Mouse (Mus musculus) frontal cortex, adult (tissue): ENCODE data around the gene Ttc21b.

Source experiments
- ATAC-seq: cut with Nextera tagmentation; 2 replicates; pipeline ENCODE4 v1.9.2; 2017; ENCODE audit warnings: mild to moderate bottlenecking, moderate library complexity, mixed read lengths; ENCODE audit not compliant: low TSS enrichment

Ttc21b gene

DNA sequence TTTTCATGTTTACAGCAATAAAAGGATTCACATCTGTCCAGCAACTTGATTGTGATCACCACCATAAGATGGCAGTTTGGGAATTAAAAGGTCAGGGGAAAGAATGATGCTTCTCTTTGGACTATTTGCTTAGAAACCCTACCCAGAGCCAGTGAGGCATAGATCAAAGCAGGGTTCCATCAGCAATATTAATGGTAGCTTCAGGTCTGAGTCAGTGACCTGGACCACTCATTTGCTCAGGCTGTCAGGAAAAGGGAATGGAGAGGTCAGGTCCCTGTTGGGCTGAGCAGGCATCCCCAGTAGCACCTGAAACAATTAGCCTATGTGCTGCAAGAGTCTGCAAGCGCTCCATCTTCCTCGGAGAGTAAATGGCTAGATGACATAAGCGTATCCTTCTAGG is 84.8 kb downstream of the Ttc21b start:
- no peak for ATAC-seq

DNA sequence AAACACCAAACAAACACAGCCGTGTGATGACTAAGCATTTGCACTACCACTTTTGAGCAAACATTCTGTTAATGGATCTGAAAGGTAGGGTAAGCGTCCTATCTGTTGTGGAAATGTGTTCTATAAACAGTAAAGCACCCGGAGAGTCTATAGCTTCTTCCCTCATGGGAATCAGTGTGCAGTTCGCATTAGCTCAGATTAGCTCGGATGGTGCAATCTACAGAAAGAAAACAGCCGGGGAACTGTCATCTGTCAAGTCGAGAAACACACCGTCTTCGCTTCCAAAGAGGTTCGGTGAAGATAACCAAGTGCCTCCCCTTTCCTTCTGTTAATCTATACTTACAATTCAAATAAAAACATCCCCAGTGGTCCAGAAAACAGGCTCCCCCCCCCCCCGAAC is 85.7 kb downstream of the Ttc21b start:
- ATAC-seq: no peak

DNA sequence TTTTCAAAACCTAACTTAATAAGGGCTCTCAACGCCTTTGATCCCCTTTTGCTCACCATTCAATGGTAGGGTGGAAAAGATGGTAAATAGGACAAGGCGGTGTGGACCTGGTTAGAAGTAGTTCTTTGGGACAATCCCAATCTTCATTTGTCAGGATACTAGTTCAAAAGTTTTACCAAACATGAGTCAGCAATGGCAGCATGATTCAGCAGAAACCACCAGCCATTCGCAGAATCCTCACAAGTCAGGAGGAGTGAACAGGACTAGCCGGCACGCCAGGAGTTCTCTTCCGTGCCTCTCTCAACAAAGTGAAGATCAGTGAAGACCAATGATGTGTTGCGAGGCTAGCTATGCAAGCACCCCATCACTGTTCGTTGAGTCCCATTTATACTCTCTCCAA is 91.4 kb downstream of the Ttc21b start:
- ATAC-seq: no peak

DNA sequence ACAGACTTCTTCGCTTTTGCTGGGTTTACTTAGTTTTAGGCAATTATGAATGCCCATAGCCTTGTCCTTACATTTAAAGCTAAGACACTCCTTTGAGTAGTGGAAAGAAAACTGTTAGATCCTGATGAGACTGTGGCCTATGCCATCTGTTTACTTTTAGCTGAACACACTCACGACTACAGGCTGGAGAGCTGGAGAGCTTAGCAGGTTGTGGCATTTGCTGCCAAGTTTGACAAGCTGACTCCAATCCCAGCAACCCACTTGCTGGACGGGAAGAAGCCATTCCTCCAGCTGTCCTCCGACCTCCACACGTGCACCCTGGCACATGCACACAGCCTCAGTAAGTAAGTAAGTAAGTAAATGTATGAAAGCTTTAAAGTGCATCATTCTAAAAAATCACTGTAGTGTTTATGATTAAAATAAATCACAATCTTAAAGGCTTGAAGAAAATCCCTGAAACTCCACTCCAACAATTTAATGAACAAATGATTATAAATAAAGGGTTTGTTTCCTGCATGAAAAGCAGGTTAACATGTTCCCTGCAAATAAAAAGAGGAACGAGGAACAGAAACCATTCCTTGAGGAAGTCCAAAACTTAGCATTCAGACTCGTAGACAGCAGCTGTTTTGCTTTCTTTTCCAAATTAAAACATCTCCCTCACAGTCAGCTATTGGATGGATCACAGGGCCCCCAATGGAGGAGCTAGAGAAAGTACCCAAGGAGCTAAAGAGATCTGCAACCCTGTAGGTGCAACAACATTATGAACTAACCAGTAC is 98.1 kb downstream of the Ttc21b start:
- ATAC-seq: 0 out of 2 replicates have a peak, but pooled peaks have one; percentile 47

DNA sequence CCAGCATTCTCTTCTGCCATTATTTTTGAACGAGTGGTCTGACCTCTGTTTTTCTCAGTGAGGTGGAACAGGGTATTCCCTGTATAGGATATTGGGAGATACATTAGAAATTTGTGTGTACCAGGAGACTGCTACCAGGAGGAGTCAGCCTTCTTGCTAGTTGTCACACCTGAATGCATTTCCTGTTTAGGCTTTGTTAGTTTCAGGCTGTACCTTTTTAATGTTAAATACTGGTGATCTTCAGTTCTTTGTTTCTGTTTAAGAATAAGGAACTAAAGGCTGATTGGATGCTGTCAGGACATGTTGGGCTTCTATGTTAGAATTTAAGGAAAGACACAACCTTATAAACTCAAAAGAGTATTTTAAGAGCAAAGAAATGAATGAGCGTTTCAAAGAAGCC is 105.0 kb downstream of the Ttc21b start:
- no peak for ATAC-seq

DNA sequence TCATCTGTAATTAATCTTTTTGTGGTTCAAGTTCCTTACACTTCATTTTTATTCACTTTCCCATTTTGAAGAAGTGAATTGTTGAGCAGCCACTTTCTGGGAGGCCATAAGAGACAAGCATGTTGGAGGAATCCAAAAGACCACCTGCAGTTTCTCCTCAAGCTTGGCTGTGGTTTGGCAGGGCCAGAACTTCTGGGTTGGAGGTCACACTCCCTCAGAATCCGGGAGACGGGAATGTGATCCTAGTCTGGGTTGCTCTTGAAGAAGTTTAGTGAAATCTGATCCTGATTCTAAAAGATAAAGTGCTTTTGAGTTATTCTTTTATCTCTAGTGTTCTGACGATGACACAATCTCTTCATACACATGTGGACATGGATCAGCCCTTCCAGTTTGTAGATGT is 105.9 kb downstream of the Ttc21b start:
- no peak for ATAC-seq

DNA sequence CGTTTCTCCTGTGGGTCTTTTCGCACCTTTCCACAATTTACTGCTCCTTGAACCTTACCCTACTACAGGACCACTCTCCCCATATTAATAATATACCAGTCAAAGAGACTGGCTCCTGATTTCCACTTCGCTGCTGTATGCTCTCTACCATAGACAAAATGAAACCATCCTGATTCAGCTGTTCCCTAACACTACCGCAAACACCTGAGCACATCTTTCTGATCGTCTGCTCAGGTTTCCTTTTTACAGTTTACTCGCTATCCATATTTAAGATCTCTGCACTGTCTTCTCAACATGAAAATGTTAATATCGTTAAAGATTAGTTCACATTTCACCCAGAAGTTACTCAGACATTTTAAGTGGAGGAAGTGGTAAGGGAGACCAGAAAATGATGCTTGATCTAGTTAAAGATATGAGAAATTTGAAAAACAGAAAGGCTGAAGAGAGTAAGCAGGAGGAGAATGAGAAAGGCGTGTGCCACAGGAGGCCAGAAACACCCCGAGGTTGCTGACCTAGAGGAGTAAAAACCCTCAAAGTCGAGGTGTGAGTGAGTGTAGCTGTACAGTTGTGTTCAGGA is 107.7 kb downstream of the Ttc21b start:
- no peak for ATAC-seq

DNA sequence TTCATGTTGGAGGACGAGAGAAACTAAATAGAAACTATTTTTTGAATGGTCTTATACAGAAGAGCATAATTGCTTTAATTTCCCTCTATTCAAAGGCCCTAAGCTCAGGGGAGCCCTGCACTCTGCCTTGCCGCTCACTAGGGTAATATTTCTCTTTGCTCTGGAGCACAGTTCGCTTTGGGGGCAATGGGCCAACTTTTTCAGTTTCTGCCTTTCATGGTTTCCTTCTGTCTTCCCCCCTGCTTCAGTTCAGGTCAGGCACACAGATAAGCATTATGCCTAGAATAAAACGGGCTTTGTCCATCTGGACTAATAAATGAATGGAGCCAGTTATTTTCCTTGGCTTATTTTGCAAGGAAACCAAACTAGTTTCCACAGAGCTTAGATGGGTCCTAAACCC is 109.9 kb downstream of the Ttc21b start:
- ATAC-seq: no peak

DNA sequence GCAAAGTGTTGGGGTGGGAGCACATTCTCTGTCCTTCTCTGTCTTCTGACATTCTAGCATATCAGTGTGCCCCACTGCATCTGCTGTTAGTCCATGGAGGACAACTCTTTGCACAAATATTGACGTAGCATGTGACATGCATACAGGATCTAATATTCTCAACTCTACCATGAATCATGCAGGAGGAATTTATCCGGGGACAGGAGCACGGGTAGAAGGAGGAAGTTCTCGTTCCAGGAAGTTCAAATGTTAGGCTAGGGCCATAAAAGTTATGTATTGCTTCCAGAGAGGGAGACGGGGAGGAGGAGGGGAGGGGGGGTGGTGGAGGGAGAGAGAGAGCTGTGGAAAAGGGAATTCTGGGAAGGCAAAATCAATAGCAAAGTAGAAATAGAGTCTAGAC is 111.6 kb downstream of the Ttc21b start:
- no peak for ATAC-seq

DNA sequence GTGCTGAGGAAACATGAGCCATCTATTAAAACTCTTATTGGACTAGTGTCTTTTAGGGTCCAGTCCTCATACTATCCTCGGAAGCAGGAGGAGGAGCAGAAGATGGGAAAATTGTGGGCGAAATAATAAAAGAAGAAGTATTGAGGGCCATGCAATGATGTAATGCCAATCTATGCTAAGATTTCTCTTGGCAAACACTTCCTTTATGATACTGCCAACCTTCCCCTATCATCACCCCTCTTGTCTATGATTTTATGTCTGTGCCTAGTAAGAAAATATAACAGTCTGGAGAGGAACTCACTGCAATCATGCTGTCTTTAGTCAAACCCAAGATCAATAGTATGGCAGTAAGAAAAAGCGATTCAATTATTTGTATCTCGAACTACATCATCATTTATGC is 113.1 kb downstream of the Ttc21b start:
- ATAC-seq: no peak

DNA sequence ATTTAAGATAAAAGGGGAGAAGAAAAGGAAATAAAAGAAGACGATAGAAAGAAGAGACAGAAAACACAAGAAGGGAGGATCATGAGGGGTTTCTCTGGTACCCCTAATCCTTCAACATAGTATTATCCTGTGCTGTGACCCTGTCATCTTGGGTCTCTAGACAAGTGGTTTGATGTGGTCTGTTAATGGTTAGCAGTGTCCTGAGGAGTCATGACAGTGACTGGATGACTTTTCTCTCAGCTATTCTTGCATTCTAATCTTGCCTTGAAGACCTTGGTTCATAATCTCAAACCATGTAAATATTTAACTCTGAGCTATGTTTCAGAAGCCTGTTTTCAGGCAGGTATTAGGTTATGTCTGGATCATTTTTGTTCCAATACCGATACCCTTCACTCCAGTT is 113.7 kb downstream of the Ttc21b start:
- ATAC-seq: no peak

DNA sequence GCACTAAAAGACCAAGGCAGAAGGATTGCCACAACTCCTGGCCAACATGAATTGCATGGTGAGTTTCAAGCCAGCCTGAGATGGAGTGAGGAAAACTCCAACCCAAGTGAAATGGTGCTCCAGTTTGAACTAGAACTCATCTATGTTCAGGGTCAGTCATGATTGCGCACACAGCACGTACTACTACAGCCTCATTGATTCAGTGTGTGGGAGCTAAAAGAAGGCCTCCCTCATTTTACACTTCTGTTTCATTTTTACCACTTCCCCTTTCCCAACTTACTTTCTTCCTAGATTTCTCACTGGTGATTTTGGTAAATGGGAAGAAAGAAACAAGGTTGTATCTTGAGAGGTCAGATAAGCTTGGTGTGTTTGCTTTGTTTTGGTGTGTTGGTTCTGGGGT is 114.1 kb downstream of the Ttc21b start:
- no peak for ATAC-seq

DNA sequence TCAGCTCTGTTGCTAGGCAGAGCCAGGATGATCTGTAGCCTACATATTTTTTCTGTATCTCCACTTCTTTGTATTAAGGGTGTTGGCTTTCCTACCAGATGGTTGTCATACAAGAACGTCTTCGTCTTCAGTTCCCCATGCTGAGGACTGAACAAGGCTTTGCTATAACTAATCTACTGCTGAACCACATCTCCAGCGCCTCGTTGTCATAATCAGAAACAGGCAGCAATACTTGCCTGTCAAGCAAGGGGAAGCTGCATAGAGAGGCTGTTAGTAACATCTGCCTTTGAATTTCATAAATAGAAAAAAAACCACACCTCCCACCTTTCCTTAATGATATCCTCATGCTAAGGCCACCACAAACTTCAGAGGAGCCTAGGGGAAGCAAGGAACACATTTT is 116.2 kb downstream of the Ttc21b start:
- ATAC-seq: 0 out of 2 replicates have a peak, but pooled peaks have one; percentile 16
